Mouse (Mus musculus): ENCODE data around the gene Gm42906. TPM values are rescaled to one million over a fixed set of nuclear protein-coding genes. Genes with fewer than 3 reads are reported as not detected.

Gene Gm42906
- polyA plus RNA-seq, 1 experiment, result not detected

- TF ChIP-seq CTCF (IDR thresholded peaks at IDR 0.05; ENCODE audit: borderline replicate concordance, extremely low read depth, insufficient read depth, insufficient read length), result no peak
- TF ChIP-seq POLR2A (IDR thresholded peaks at IDR 0.05; ENCODE audit: borderline replicate concordance, extremely low read depth, insufficient read depth, insufficient read length, poor library complexity, severe bottlenecking), result no peak
- DNase-seq (ENCODE audit: low read depth), result no peak
These were observed 324.7 kb downstream of the Gm42906 start for GRCm38 (mm10) chr5:151103284-151103683.

GRCm38 (mm10) chr5:151102262-151102661 is 325.7 kb downstream of the Gm42906 start:
- DNase-seq (ENCODE audit: low read depth), result no peak
- TF ChIP-seq POLR2A (IDR thresholded peaks at IDR 0.05; ENCODE audit: borderline replicate concordance, extremely low read depth, insufficient read depth, insufficient read length, poor library complexity, severe bottlenecking) (no peak), CTCF (IDR thresholded peaks at IDR 0.05; ENCODE audit: borderline replicate concordance, extremely low read depth, insufficient read depth, insufficient read length) (0 out of 2 replicates have a peak, but pooled peaks have one; percentile 8)

GRCm38 (mm10) chr5:151096012-151096411 is 332.0 kb downstream of the Gm42906 start:
- TF ChIP-seq CTCF (IDR thresholded peaks at IDR 0.05; ENCODE audit: borderline replicate concordance, extremely low read depth, insufficient read depth, insufficient read length) (no peak), POLR2A (IDR thresholded peaks at IDR 0.05; ENCODE audit: borderline replicate concordance, extremely low read depth, insufficient read depth, insufficient read length, poor library complexity, severe bottlenecking) (no peak)
- no peak for DNase-seq (ENCODE audit: low read depth)

GRCm38 (mm10) chr5:151092886-151093665 is 334.9 kb downstream of the Gm42906 start:
- DNase-seq (ENCODE audit: low read depth), result no peak
- TF ChIP-seq POLR2A (IDR thresholded peaks at IDR 0.05; ENCODE audit: borderline replicate concordance, extremely low read depth, insufficient read depth, insufficient read length, poor library complexity, severe bottlenecking) (no peak), CTCF (IDR thresholded peaks at IDR 0.05; ENCODE audit: borderline replicate concordance, extremely low read depth, insufficient read depth, insufficient read length) (no peak)

- no peak for TF ChIP-seq CTCF (IDR thresholded peaks at IDR 0.05; ENCODE audit: borderline replicate concordance, extremely low read depth, insufficient read depth, insufficient read length)
- TF ChIP-seq POLR2A (IDR thresholded peaks at IDR 0.05; ENCODE audit: borderline replicate concordance, extremely low read depth, insufficient read depth, insufficient read length, poor library complexity, severe bottlenecking), result no peak
These were observed 337.0 kb downstream of the Gm42906 start for GRCm38 (mm10) chr5:151090996-151091395.

GRCm38 (mm10) chr5:151089201-151089600 is 338.8 kb downstream of the Gm42906 start:
- TF ChIP-seq CTCF (IDR thresholded peaks at IDR 0.05; ENCODE audit: borderline replicate concordance, extremely low read depth, insufficient read depth, insufficient read length) (no peak), POLR2A (IDR thresholded peaks at IDR 0.05; ENCODE audit: borderline replicate concordance, extremely low read depth, insufficient read depth, insufficient read length, poor library complexity, severe bottlenecking) (no peak)
- DNase-seq (ENCODE audit: low read depth), result no peak

More at GRCm38 (mm10) chr5:151090996-151091395, 337.0 kb downstream of the Gm42906 start:
- no peak for DNase-seq (ENCODE audit: low read depth)

- no peak for DNase-seq (ENCODE audit: low read depth)
- TF ChIP-seq CTCF (IDR thresholded peaks at IDR 0.05; ENCODE audit: borderline replicate concordance, extremely low read depth, insufficient read depth, insufficient read length) (no peak), POLR2A (IDR thresholded peaks at IDR 0.05; ENCODE audit: borderline replicate concordance, extremely low read depth, insufficient read depth, insufficient read length, poor library complexity, severe bottlenecking) (no peak)
These were observed 341.3 kb downstream of the Gm42906 start for GRCm38 (mm10) chr5:151086425-151087202.

- DNase-seq (ENCODE audit: low read depth), result no peak
- TF ChIP-seq CTCF (IDR thresholded peaks at IDR 0.05; ENCODE audit: borderline replicate concordance, extremely low read depth, insufficient read depth, insufficient read length) (no peak), POLR2A (IDR thresholded peaks at IDR 0.05; ENCODE audit: borderline replicate concordance, extremely low read depth, insufficient read depth, insufficient read length, poor library complexity, severe bottlenecking) (no peak)
These were observed 342.2 kb downstream of the Gm42906 start for GRCm38 (mm10) chr5:151085749-151086148.

- DNase-seq (ENCODE audit: low read depth), result no peak
- TF ChIP-seq CTCF (IDR thresholded peaks at IDR 0.05; ENCODE audit: borderline replicate concordance, extremely low read depth, insufficient read depth, insufficient read length), result no peak
- no peak for TF ChIP-seq POLR2A (IDR thresholded peaks at IDR 0.05; ENCODE audit: borderline replicate concordance, extremely low read depth, insufficient read depth, insufficient read length, poor library complexity, severe bottlenecking)
These were observed 347.7 kb downstream of the Gm42906 start for GRCm38 (mm10) chr5:151080276-151080675.

GRCm38 (mm10) chr5:151077953-151078352 is 350.0 kb downstream of the Gm42906 start:
- DNase-seq (ENCODE audit: low read depth), result no peak
- TF ChIP-seq CTCF (IDR thresholded peaks at IDR 0.05; ENCODE audit: borderline replicate concordance, extremely low read depth, insufficient read depth, insufficient read length) (no peak), POLR2A (IDR thresholded peaks at IDR 0.05; ENCODE audit: borderline replicate concordance, extremely low read depth, insufficient read depth, insufficient read length, poor library complexity, severe bottlenecking) (no peak)

- no peak for TF ChIP-seq POLR2A (IDR thresholded peaks at IDR 0.05; ENCODE audit: borderline replicate concordance, extremely low read depth, insufficient read depth, insufficient read length, poor library complexity, severe bottlenecking)
- TF ChIP-seq CTCF (IDR thresholded peaks at IDR 0.05; ENCODE audit: borderline replicate concordance, extremely low read depth, insufficient read depth, insufficient read length), result no peak
These were observed 351.0 kb downstream of the Gm42906 start for GRCm38 (mm10) chr5:151076917-151077316.

More at GRCm38 (mm10) chr5:151076917-151077316, 351.0 kb downstream of the Gm42906 start:
- no peak for DNase-seq (ENCODE audit: low read depth)

Measured in brain, embryonic 14.5 days (tissue).